Mouse (Mus musculus) CH12F3 (cell line): Measurements from ENCODE around the gene Ncapd3.

ENCODE experiments used
- in situ Hi-C: fragments of 300-500 bp; cut with MboI; formaldehyde crosslinking; loops from 2 replicates; pipeline ENCODE4 v1.14.3; 2020; ENCODE audit warnings: low sequenced_read_pairs

Gene Ncapd3

DNA sequence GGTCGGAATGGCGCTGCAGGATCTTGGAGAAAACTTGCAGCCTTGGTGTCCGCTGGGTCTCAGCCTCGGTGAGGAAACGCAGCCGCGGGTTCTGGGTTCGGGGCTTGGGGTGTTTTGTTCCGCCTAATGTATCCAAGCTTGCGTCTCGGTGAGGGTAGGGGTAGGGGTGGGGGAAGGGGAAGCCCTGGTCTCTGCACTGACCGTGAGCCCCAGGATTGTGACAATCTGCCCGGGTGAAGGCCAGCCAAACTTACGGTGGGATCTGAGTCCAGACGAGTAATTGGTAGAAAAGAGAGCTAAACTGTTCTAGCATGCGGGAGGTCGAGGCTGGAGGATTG lies 757 bp downstream of the Ncapd3 start:
- in situ Hi-C loops, result no loop called here

DNA sequence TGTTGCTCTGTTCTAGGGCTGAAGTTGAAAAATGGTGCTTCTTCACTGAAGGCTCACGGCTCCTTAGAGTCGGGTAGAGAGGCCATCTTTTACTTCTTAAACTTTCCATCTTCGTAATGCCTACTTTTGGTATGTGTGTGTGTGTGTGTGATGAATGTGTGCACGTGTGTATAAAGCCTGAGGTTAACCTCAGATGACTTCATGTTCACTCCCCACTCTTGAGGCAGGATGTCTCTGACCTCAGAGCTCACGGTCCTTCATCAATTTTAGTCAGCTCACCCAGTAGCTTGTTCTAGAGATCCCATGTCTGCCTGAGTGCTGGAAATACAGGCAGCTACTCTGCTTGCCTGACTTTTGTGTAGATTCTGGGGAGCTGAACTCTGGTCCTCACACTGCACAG lies 13.9 kb downstream of the Ncapd3 start:
- in situ Hi-C loops, result no loop called here

DNA sequence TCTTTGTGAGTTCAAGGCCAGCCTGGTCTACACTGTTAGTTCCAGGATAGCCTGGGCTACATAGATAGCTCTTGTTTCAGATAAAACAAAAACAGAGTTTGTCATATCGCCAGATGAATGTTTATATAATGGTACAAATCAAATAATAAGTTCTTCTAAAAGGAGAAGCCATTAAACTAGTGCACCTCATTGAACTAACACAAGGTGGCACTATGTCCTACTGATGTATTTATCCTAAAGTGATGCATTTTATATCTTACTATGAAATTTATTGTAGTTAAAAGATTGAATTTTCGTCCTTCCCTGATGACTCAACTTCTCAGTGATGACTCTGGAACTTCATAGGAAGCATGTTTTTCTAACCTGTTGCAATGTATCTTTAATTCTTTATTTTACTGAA lies 19.5 kb downstream of the Ncapd3 start:
- in situ Hi-C loops, result no loop called here

DNA sequence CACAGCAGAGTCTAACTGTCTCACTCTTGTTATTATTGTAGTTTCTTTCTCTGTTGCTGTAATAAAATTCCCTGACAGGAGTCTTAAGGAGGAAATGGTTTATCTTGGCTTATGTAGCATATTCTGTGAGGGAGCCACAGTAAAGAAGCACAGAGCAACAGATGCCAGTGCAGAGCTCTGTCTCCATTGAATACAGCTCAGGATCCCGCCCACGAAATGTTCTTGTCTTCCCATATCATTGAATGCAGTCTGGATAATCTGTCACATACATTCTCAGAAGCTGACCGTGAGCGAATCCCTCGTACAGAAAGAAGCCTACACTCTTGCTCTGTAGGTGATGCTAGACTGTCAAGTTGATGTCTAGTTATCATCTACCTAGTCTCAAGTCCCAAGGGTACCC lies 28.4 kb downstream of the Ncapd3 start:
- in situ Hi-C loops, result no loop called here

DNA sequence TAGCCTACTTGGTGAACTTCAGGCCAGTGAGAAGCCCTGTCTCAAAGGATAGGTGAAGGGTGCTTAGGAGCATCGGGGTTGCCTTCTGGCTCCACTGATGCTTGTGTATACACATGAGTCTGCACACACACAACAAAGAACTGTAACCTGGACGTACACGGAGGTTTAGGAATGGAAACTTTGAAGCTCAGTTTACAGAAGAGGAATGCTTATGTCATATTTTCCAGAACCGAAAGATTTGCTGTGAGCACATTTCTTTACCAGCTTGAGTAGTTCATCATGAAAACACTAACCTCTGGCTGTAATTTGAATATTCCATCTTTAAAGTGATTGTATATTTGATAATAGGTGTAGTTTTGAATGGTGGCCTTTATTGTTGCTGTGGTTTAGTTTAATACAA lies 40.9 kb downstream of the Ncapd3 start:
- in situ Hi-C loops, result no loop called here

DNA sequence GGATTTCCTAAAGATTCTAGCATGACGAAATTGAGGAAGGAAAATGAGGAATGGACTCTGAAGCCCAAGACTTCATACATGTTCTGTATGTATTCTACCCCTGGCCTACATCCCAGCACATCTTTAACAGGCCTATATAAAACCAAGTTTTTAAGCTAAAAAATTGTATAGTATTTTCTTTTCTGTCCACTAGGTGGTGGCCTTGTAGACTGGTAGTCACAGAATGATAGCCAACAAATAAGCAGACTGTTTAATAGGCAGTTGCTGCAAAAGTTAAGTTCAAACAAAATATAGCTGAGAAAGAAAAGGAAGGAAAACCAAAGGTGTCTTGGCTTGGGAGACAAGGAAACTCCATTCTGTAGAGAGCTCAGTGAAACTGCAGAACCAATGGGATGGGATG lies 44.7 kb downstream of the Ncapd3 start:
- in situ Hi-C loops, result no loop called here

DNA sequence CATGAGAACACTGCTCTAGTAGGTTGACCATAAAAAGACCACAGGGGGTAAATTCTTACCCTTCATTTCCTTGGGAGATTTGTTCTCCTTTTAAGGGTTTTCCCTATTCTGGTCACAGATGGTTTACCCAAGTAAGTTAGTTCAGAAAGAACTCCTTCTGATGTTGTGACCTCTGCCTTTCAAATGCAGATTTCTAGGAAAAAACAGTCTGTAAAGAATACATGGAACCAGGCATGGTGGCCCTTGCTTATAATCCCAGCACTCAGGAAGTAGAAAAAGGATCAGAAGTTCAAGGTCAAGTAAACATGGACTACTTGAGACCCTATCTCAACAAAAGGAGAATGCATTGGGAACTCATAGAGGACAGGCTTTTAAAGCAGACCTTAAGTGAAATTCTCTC lies 45.8 kb downstream of the Ncapd3 start:
- in situ Hi-C loops, result no loop called here

DNA sequence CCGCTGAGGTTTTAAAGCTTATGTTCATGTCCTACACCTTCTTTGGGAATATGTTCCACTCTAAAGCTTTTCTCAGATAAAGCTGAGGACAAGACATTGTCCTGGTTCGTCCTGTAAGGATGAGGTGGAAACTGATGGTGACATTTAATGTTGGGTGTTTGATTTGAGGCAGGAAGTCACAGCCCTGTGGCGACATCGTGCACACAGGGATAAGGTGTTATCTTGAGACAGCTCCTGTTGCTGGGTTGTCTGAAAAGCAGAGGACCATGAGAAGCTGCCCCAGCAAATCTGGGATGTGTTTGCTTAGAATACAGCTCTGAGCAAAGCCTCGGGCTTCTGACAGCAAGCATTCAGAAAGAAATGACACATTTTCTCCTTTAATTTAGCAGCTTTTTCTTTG lies 56.3 kb downstream of the Ncapd3 start:
- in situ Hi-C loops, result no loop called here

DNA sequence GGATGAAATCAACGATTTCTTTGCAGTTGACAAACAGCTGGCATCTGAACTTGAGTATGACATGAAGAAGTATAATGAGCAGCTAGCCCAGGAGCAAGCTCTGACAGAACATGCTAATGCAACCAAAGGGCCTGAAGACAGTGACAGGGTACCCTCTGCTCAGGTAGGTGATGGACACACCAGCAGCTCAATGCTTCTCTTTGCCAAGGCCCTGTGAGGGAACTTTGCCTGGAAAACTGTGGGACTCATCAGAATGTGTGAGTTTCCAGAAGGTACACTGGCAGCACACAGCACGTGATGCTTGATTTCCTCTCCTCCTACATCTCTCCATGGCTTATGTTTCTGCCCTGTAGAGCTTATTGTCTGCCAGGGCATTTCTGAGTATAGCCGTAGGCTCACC lies 57.4 kb downstream of the Ncapd3 start:
- in situ Hi-C loops, result no loop called here

DNA sequence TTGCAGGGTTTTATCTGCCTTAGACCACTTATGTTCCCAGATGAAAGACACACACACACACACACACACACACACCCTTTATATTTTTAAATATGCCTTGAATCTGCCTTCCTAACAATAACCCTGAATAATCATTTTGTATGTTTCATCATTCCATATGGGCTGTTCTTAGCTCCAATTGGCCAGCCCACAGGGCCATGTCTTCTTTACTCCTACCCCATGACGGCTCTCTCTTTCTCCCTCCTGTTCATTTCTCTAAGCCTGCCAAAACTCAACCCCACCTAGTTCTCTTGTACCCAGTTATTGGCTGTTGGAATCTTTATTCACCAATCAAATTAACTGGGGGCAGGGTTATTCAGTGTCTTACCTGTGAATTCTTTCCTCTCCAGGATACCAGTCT lies 60.2 kb downstream of the Ncapd3 start:
- in situ Hi-C loops, result no loop called here

DNA sequence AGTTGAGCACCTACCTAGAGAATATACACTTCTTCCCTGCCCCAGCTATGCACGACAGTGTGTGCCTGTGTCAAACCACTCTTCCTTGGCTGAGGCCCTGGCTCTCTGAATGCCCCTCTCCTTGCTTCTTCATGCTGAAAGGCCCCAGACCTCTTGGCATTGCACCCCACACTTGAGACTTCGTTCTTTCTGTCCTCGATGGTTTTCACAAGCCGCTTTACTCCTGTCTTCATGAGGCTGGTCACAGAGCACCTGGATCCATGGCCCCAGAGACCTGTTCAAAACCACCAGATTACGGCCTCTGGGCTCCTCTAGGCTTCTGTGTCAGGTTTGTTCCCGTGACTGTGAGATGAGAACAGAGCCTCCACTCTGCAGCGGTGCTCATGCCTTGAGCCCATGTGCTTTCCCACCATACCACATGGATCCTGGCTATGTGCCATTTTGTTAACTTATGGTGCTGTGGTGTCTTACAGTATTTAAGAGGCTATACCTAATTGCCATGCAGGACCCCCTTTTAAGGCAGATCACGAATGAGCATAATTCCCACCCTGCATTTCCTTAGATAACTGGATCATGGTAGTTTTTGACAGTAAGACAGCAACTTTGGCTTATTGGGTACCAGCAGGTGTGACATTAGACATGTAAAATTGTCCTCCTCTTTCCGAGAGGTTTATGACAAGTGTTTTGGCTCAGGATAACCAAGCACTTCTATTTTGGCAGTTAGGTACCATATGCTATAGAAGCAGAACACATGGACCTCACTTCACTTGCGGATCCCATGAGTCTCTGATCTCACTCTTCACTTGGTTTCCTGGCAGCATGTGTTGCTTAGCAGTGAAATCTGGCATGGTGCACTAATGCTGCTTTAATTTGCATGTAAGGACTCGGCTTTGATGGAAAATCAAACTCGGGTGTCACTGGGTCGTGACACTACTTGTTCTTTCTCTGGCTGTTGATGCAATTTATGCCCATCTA lies 61.1 kb downstream of the Ncapd3 start:
- in situ Hi-C loops, result no loop called here

DNA sequence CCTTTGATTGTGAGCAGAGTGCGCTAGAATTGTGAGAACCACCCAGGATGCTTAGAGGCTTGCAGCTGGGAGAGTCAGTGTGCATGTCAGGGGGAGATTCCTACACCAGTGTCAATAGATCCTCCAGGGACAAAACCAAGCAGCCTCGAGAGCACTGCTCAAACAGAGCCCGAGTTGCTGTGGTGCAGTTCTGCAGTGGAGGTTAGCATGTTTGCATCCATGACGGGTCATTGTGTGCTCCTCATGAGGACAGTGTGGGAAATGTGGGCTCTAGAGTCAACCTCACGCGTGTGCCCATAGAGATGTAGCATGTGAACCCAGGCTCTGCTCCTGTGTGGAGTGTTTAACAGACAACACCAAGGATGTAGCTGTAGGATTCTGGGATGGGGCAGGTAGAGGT lies 62.9 kb downstream of the Ncapd3 start:
- in situ Hi-C loops, result no loop called here

DNA sequence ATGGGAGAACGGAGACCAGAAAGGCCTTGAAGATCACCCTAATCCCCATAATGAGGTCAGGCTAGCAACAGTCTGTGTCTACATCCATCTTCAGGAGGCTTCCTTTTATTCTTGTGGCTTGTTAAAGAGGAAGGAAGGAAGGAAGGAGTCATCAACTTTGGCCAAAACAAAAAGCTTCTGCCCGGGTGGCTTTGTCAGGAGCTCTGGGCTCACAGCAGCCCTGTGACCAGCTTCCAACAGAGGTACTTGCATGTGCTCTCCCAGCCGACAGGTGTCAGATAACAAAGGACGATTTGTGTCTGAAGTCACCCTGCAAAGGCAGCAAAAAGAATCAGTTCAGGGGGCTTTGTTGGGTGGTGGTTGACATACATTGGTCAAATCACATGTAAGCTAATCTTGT lies 68.1 kb downstream of the Ncapd3 start:
- in situ Hi-C loops, result no loop called here

DNA sequence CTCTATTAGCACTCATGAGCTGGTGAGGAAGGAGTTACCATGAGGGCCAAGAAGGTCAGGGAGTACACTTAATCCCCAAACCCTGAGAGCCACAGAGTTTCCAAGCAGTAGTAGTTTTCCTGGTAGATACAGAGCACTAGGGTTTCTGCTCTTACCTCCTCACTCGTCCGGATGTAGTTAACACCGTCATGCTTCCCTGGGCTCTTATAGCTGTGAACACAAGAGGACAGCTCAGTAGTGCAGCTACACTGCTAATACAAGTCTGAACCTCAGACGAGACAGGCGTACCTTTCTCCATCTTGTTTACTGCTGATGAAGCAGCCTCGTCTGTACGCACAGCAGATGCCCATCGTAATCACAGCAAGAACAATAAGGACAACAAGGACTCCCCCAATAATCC lies 68.6 kb downstream of the Ncapd3 start:
- in situ Hi-C loops, result no loop called here

DNA sequence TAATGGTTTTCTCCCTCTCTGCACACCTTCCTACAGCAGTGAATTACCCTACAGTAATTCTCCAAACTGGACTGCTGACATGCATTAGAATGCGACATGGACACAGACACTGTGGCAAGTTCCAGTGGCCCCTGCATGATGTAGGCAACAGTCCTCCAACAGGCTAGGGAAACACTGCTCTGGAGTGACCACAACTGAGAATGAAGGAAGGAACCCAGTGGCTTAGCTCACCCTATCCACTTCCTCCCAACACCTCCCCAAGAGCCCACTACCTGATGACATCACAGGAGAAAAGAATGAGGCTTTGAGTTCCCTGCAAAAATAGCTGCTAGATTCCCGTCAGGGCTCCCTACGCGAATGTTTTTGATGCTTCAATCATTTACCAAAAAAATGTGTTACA lies 69.5 kb downstream of the Ncapd3 start:
- in situ Hi-C loops, result no loop called here

DNA sequence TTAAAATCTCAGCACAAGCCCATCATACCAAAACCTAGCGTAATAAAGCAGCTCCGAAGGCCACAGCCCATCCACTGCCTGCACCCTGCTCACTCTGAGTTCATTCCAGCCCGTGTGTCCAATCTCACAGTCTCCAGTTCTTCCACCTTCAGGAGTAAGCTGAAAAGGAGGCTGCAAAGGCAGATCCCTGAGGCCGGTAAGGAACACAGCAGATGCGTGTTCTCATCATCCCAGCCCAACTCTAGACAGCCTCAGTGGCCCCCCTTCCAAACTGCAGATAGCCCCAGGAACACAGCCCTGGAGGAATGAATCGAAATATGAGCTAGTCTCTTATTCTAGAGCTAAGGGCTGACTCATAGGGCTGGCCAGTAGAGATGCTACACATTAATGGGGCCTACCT lies 71.5 kb downstream of the Ncapd3 start:
- in situ Hi-C loops, result no loop called here

DNA sequence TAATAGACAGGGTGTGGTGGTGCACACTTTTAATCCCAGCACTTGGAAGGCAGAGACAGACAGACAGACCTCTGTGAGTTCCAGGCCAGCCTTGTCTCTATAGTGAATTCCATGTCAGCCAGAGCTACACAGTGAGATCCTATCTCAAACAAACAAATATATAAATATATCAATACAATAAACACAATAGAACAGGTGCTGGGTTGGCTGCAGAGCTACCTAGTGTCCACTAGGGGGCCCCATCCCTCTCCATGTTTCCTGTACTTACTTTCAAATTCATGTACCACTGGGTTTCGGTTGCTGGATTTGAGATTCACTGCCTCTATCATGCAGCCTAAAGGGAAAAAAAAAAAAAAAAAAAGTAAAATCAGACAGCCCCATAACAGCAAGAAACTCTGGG lies 76.1 kb downstream of the Ncapd3 start:
- in situ Hi-C loops, result no loop called here

DNA sequence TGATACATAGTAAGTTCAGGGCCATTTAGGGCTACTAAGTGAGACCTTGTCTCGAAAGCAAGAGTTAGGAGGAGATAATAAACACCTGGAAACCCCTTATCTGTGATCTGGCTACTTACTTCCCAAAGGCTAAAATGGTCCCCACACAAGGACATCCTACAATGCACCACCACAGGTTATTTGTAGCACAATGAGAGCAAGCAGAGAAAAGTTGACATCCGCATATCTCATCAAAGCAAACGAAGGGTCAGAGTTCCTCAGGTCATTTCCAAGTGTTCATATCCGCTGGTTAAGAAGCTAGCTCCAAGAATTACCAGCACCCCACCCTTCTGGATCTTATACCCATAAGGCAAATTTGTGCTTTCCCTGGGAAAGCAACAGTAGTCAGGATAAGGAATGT lies 78.5 kb downstream of the Ncapd3 start:
- in situ Hi-C loops, result no loop called here

DNA sequence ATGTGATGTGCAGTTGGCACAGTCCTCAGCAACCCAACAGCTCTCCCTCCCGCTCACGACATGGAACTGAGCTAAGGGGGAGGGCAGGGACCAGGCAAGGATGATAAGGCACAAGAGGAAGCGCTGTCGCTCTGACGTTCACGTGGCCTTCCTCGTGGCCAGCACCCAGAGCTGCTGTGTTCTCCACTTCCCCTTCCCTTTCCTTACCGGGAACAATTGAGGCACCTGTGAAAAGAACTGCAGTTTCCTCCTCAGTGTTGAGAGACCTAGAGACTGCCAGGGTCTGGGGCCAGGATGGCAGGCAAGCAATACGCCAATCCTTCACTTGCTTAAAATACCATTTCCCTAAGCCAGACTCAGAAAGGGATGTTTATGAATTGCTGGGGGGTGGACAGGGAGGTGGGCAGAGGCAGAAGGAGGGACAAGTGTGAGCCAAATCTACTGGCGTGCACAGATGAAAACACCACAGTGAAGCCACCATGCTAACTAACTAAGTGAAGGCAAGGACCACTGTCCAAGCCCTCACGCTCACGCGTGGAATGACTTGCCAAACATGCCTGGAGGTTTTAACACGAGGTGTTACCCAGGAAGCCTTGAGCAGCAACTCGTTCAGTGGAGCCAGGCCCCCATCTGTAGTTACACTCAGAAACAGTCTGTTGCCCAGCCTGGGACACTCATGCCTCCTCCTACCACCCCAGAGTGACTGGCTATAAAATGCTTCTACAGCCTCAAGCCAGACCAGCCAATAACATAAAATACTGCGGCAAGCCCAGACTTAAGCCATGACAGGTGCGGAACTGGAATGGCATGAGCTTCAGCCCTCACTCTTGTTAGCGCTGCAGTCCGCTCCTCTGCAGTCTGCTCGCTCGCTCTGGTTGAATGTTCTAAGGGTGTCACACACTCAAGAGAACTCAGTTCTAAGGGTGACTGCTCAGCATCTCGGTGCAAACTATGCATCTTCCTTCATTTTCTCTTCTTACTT lies 79.8 kb downstream of the Ncapd3 start:
- in situ Hi-C loops, result no loop called here

DNA sequence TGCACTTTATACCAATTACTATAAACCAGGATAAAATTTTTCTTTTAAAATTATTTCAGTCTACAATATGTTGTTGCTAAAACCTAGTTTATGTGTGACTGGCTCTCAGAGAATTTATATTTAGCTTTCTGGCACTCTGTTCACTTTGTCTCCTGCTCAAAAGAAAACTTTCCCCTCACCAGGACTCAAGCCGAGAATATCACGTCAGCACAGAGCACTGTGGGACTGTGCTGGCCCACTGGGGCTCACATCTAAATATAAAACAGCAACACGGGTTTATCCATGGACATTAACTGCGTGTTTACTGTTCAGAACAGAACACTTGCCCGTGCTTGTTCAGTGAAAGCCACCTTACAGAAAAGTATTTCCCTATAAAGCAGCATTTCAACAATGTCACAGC lies 80.7 kb downstream of the Ncapd3 start:
- in situ Hi-C loops, result no loop called here

DNA sequence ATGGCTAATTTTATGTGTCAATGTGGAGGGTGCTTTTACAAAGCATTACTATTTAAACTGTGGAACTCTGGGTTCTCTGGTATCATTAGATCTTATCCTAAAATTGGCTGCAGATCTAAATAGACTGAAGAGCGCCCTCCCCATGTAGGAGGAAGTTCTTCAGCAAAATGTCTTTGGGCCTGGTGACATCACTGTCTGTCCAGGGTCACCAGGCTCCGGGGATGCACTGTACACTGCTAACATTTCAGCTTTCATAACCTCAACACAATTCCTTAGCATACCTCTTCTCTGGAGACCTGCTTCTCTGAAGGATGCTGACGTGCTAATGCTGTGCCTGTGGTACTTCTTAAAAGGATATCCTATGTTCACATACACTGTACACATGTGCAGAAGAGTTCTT lies 81.8 kb downstream of the Ncapd3 start:
- in situ Hi-C loops, result no loop called here

DNA sequence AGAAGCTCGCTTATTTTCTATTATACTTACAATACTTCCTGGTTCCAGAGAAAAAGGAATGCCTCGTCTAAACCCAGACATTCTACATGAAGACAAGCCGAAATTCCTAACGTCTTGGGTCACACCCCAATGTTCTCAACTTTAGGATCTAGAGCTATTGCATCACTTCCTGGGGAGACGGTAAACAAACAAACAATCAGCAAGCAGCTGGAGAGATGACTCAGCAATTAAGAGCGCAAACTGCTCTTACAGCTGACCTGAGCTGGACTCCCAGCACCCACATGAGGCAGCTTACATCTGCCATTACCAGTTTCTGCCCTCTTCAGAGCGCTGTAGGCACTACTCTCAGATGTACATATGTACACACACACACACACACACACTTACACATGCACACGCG lies 91.3 kb downstream of the Ncapd3 start:
- in situ Hi-C loops, result no loop called here
